Mouse (Mus musculus) liver, postnatal 0 days (tissue): ENCODE results near the gene Hipk2. TPM values are rescaled to one million over a fixed set of nuclear protein-coding genes. Genes with fewer than 3 reads are reported as not detected.

Source experiments
- ATAC-seq: fragments of 200-750 bp; cut with Nextera tagmentation; 2 replicates; pipeline ENCODE4 v1.8.0; 2017; ENCODE audit warnings: mild to moderate bottlenecking, moderate library complexity
- DNase-seq: peaks from one replicate; pipeline ENCODE4 v3.0.0-alpha.2; 2016
- H3K27ac ChIP-seq: fragments of 300-500 bp; sonication (generic); 2 replicates; pipeline ENCODE4 v1.5.1; 2014; ENCODE audit warnings: antibody characterized with exemption, moderate library complexity, mild to moderate bottlenecking, low read depth
- H3K27me3 ChIP-seq: fragments of 300-500 bp; sonication (generic); 2 replicates; pipeline ENCODE4 v1.6.1; 2014; ENCODE audit warnings: low read length, control low read depth, mixed read lengths; ENCODE audit not compliant: insufficient read depth
- H3K36me3 ChIP-seq: fragments of 300-500 bp; sonication (generic); replicated peaks from 2 replicates; pipeline ENCODE4 v1.6.1; 2014; ENCODE audit warnings: mild to moderate bottlenecking, control low read depth, low read length, moderate library complexity, mixed read lengths; ENCODE audit not compliant: insufficient read depth
- H3K4me1 ChIP-seq: fragments of 300-500 bp; sonication (generic); 2 replicates; pipeline ENCODE4 v1.6.1; 2014; ENCODE audit warnings: antibody characterized with exemption, mild to moderate bottlenecking, control low read depth; ENCODE audit not compliant: insufficient read depth
- H3K4me2 ChIP-seq: fragments of 300-500 bp; sonication (generic); 2 replicates; pipeline ENCODE4 v1.6.1; 2014; ENCODE audit warnings: low read depth, mild to moderate bottlenecking, low read length, moderate library complexity, mixed read lengths
- H3K4me3 ChIP-seq: fragments of 300-500 bp; sonication (generic); 2 replicates; pipeline ENCODE4 v1.5.1; 2014; ENCODE audit warnings: low read depth, low read length
- H3K9ac ChIP-seq: fragments of 300-500 bp; sonication (generic); replicated peaks from 2 replicates; pipeline ENCODE4 v1.6.1; 2014; ENCODE audit warnings: mild to moderate bottlenecking, moderate library complexity
- H3K9me3 ChIP-seq: fragments of 300-500 bp; sonication (generic); 2 replicates; pipeline ENCODE4 v1.6.1; 2016; ENCODE audit warnings: mild to moderate bottlenecking, control low read depth, low read length, mixed read lengths
- CTCF ChIP-seq: sonication (generic); IDR thresholded peaks from 2 replicates; pipeline ENCODE4 v1.5.1; 2016; ENCODE audit warnings: antibody characterized with exemption, low read depth
- EP300 ChIP-seq: IDR thresholded peaks from 2 replicates; pipeline ENCODE4 v1.6.1; 2016; ENCODE audit warnings: antibody characterized with exemption, low read depth, mild to moderate bottlenecking
- WGBS: fragments of 180-500 bp; shearing (Covaris S2); extraction: QIAGEN DNeasy Blood & Tissue Kit; methylation state at CpG from one replicate; pipeline ENCODE4 v1.1.7; 2014; ENCODE audit not compliant: insufficient replicate concordance; 5-methylcytosine and 5-hydroxymethylcytosine counted together
- polyA plus RNA-seq: library from polyadenylated mRNA; unstranded; fragments of >200 nt; fragmentation: Nextera tagmentation; extraction: Ambion mirVana; gene quantifications from 2 replicates; pipeline ENCODE4 v1.2.1, GENCODE M21; 2015

Gene Hipk2
- polyA plus RNA-seq, 1 experiment from 2014 or later, result 9.7 TPM

GRCm38 (mm10) chr6:38851740-38852139, 24.2 kb downstream of the Hipk2 start:
- Histone ChIP-seq H3K27ac (no peak overlapping the region), H3K36me3 (0 out of 2 replicates have a peak, but pooled peaks cover 2% of the 10 kb centered on the region), H3K4me3 (no peak overlapping the region), H3K9me3 (no peaks in the 10 kb centered on the region), H3K4me2 (no peak overlapping the region), H3K27me3 (no peaks in the 10 kb centered on the region), H3K4me1 (peaks cover 69% of the 10 kb centered on the region), H3K9ac (no peak overlapping the region)
- DNase-seq (no peak), ATAC-seq (no peak)
- no peak for TF ChIP-seq EP300
- TF ChIP-seq CTCF, result no peak
- WGBS, result 59% methylated on average over 2 of the region's 2 CpGs

GRCm38 (mm10) chr6:38850715-38851259, 25.2 kb downstream of the Hipk2 start:
- no peak for TF ChIP-seq EP300
- TF ChIP-seq CTCF, result no peak
- H3K9ac ChIP-seq, result no peak overlapping the region
- DNase-seq (no peak), ATAC-seq (no peak)
- peaks cover 73% of the 10 kb centered on the region for H3K4me1 ChIP-seq
- no peak overlapping the region for H3K4me3 ChIP-seq
- no peaks in the 10 kb centered on the region for H3K9me3 ChIP-seq
- no peaks in the 10 kb centered on the region for H3K27me3 ChIP-seq
- H3K4me2 ChIP-seq, result no peak overlapping the region
- H3K27ac ChIP-seq, result no peak overlapping the region
- WGBS, result 78% methylated on average over 6 of the region's 6 CpGs
- 0 out of 2 replicates have a peak, but pooled peaks cover 2% of the 10 kb centered on the region for H3K36me3 ChIP-seq

- Histone ChIP-seq H3K27ac (no peak overlapping the region), H3K9ac (no peak overlapping the region), H3K9me3 (no peaks in the 10 kb centered on the region), H3K36me3 (0 out of 2 replicates have a peak, but pooled peaks cover 2% of the 10 kb centered on the region), H3K4me3 (no peak overlapping the region), H3K27me3 (no peaks in the 10 kb centered on the region), H3K4me1 (peaks cover 65% of the 10 kb centered on the region), H3K4me2 (no peak overlapping the region)
- no peak for TF ChIP-seq EP300
- TF ChIP-seq CTCF, result no peak
- DNase-seq (no peak), ATAC-seq (no peak)
- 74% methylated on average over 3 of the region's 3 CpGs for WGBS
These were observed 27.7 kb downstream of the Hipk2 start for GRCm38 (mm10) chr6:38847958-38848910.

- DNase-seq (no peak), ATAC-seq (no peak)
- no peaks in the 10 kb centered on the region for H3K9me3 ChIP-seq
- H3K4me3 ChIP-seq, result no peak overlapping the region
- WGBS, result 59% methylated on average over 1 of the region's 1 CpGs
- no peaks in the 10 kb centered on the region for H3K27me3 ChIP-seq
- peaks cover 58% of the 10 kb centered on the region for H3K4me1 ChIP-seq
- no peak overlapping the region for H3K9ac ChIP-seq
- no peak overlapping the region for H3K4me2 ChIP-seq
- no peak for TF ChIP-seq CTCF
- no peak for TF ChIP-seq EP300
- 0 out of 2 replicates have a peak, but pooled peaks cover 2% of the 10 kb centered on the region for H3K36me3 ChIP-seq
- no peak overlapping the region for H3K27ac ChIP-seq
These were observed 28.5 kb downstream of the Hipk2 start for GRCm38 (mm10) chr6:38847447-38847846.

DNA sequence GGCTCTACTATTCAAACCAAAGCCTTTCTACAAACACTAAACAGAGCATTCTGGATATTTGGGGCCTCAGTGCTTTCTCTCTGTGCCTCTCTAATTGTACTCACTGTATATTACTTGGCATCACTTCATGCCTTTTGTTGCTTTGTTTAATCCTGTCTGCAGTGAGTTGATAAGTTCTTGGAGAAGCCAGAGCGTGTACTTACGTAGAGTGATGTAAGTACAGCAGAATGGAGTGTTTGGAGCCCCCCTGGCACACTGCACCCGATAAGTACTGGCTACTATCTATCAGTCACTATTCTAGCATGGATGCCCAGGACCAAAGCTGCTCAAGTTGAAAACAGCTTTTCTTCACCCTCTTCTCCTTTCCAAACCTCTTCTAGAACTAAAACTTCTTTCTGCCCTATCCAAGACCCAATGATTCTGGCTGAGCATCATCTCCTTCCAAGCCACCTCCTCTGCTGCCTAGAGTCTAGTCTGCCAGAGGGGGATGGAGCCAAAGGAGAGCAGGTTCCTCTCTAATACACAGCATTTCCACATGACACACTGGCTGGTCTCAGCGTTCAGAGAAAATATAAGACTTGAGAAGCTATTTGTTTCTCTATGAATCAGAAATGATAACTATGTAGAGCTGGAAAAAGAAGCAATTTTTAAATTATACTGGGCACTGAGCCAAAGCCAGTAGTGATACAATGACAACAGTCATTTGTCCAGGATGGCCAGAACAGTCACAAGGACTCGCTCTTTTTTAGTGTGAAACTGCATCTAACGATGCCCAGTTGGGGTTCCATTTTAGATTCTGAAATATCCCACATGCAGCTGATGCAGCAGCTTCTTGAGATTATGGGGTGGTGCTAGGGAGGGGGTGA, 29.4 kb downstream of the Hipk2 start:
- ATAC-seq, result peak; percentile 41; the same call in 1 of the 2 replicates
- no peaks in the 10 kb centered on the region for H3K9me3 ChIP-seq
- H3K4me1 ChIP-seq, result peaks cover 50% of the 10 kb centered on the region
- H3K9ac ChIP-seq, result no peak overlapping the region
- H3K4me2 ChIP-seq, result no peak overlapping the region
- no peak for DNase-seq
- no peaks in the 10 kb centered on the region for H3K27me3 ChIP-seq
- 0 out of 2 replicates have a peak overlapping the region, but pooled peaks have one; percentile 40 for H3K27ac ChIP-seq
- H3K36me3 ChIP-seq, result 0 out of 2 replicates have a peak, but pooled peaks cover 2% of the 10 kb centered on the region
- 64% methylated on average over 6 of the region's 6 CpGs for WGBS
- no peak overlapping the region for H3K4me3 ChIP-seq
- no peak for TF ChIP-seq CTCF

DNA sequence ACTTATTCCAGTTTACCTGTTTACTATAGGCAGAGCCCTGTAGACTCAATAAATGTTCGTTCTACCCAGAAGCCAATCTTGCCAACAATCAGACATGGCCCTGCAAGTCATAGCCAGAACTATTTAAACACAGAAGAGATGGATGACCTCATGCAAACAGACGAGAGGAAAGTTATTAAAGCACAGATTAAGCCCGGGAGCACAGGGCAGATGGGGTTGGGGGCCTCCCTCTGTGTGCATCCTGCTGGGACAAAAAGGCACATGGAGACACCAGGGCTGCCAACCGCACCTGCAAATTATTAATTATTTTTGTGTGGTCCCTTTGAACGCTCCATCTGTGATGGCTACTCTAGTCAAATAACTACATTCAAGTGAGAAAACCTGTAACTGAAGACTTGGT, 30.1 kb downstream of the Hipk2 start:
- DNase-seq (no peak), ATAC-seq (no peak)
- Histone ChIP-seq H3K9ac (no peak overlapping the region), H3K4me2 (no peak overlapping the region), H3K27ac (no peak overlapping the region), H3K9me3 (no peaks in the 10 kb centered on the region), H3K36me3 (peaks cover 2% of the 10 kb centered on the region; the same call in 1 of the 2 replicates), H3K4me1 (peaks cover 54% of the 10 kb centered on the region), H3K4me3 (no peak overlapping the region), H3K27me3 (no peaks in the 10 kb centered on the region)
- no peak for TF ChIP-seq CTCF
- 81% methylated on average over 5 of the region's 5 CpGs for WGBS
